Mouse (Mus musculus) kidney, postnatal 36 days (tissue): ENCODE data around the gene Habp2.

ENCODE experiments used
- DNase-seq, 2 experiments: peaks; one replicate each; pipeline ENCODE4 v3.0.0; 2021 to 2022; ENCODE audit warnings: mixed read lengths in 2 of 2

The Habp2 gene

GRCm38 (mm10) chr19:56363721-56364460 is 77.0 kb downstream of the Habp2 start:
- DNase-seq, result no peak

- DNase-seq, result no peak
These were observed 77.6 kb downstream of the Habp2 start for GRCm38 (mm10) chr19:56364563-56364962.

- DNase-seq, result no peak
These were observed 79.2 kb downstream of the Habp2 start for GRCm38 (mm10) chr19:56366168-56366567.

DNA sequence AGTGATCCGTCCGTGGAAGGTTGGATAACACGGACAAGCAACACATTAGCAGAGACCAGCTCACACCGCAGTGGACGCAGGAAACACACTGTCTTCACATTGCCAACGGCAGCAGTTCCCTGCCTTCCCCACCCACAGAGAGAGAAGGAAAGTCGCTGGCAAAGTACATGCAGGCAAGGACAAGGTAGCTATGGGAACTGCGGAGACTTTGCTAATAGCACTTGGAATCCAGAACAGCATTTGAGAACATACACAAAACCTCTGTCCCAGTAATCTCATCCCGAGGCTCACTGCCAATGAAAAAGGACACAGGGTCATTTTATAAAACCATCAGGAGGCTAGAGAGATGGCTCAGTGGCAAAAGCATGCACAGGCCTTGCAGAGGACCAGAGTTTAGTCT is 79.7 kb downstream of the Habp2 start:
- DNase-seq, result no peak

DNA sequence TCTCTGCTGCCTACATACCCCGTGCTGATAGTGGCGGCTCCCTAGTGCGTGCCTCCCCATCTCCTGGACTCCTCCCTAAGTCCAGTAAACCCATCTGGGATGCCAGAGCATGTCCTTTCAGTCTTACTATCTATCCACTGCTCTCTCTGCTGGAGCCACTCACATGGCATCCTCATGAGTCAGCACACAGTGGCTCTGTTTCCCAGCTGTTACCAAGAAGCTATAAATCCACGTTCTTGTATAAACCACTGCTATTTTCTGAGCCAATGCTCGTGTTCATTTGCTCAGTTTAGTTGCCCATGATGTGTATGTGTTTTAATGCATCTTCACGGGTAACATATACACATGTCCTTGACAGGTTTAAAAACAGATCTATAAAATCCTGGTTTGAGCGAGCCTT is 80.8 kb downstream of the Habp2 start:
- DNase-seq, result no peak

GRCm38 (mm10) chr19:56368912-56369311 is 82.0 kb downstream of the Habp2 start:
- no peak for DNase-seq
